Mouse (Mus musculus): ENCODE results near the gene 1700001L19Rik.
A peak's percentile ranks its signal among the peaks of the same experiment; 100 is the strongest.

The 1700001L19Rik gene

GRCm38 (mm10) chr13:68605689-68606126 is 8.5 kb downstream of the 1700001L19Rik start:
- DNase-seq (ENCODE audit: inconsistent age in 2 of 2, low spot score in 1 of 2): peak; percentile 46 to 68

- DNase-seq (ENCODE audit: inconsistent age in 2 of 2, low spot score in 1 of 2): no peak
Observed at GRCm38 (mm10) chr13:68607652-68608405, 10.6 kb downstream of the 1700001L19Rik start.

- no peak for DNase-seq (ENCODE audit: inconsistent age in 2 of 2, low spot score in 1 of 2)
Observed at GRCm38 (mm10) chr13:68622792-68623191, 25.6 kb downstream of the 1700001L19Rik start.

DNA sequence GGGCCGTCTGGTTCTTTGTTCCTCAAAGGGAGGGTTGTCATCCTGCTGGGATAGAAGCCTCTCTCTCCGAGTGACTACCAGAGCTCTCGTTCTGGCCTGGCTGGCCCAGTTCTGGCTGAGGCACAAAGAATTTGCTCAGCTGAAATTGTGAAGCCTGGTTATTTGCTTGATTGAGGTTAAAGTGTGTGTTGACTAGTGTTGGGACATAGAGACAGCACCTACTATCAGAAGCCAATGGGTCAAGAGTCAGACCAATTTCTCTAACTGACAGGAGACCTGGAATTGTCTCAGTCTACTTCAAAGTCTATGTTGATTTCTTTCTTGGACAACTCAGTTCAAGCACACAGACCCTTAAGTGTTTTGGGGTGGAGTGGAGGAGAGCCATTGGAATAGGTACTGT is 29.8 kb downstream of the 1700001L19Rik start:
- no peak for DNase-seq (ENCODE audit: inconsistent age in 2 of 2, low spot score in 1 of 2)

GRCm38 (mm10) chr13:68642786-68643185 is 45.6 kb downstream of the 1700001L19Rik start:
- DNase-seq (ENCODE audit: inconsistent age in 2 of 2, low spot score in 1 of 2): no peak
